8 mouse cellular contexts compared by ENCODE assay signal in the genomic region with DNA sequence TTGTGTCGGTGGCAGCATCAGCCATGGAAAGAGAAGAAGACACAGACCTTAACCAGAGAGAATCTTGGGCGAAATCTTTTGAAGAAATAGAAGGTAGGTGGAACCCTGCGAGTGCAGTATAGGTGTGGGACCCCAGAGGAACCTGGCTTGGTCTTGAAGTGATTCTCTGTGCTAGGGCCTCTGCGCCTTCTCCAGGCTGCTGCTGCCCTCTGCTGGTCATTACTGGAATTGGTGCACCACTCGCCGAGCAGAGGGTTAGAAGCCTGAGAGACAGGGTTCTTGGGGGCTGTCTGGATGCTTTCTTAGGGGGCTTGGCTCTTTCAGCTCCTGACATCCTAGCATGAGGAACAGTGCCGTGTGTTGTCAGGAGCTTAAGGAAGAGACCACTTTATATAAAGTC.
DNase-seq lines count a peak whose midpoint lies in the region; ATAC-seq lines count a peak whose summit lies in the region.

No protein-coding gene starts in this region.

- no peaks in the 10 kb centered on the region for H3K4me1 ChIP-seq in heart, embryonic 12.5 days (replicated peaks)
- H3K4me1 ChIP-seq in midbrain, embryonic 15.5 days: no peaks in the 10 kb centered on the region

- no peak overlapping the region for H3K27ac ChIP-seq in heart, embryonic 12.5 days (ENCODE audit: poor library complexity, severe bottlenecking)
- H3K27ac ChIP-seq in midbrain, embryonic 15.5 days: no peak overlapping the region

- no peak overlapping the region for H3K4me3 ChIP-seq in heart, embryonic 12.5 days
- no peak overlapping the region for H3K4me3 ChIP-seq in midbrain, embryonic 15.5 days

- no peaks in the 10 kb centered on the region for H3K36me3 ChIP-seq in heart, embryonic 12.5 days
- no peaks in the 10 kb centered on the region for H3K36me3 ChIP-seq in midbrain, embryonic 15.5 days (replicated peaks)
- no peaks in the 10 kb centered on the region for H3K36me3 ChIP-seq in splenic B cell, adult 2 months (ENCODE audit: control insufficient read depth, insufficient read depth, low read length, poor library complexity, severe bottlenecking)

- no peak overlapping the region for H3K9ac ChIP-seq in heart, embryonic 12.5 days
- H3K9ac ChIP-seq in midbrain, embryonic 15.5 days: no peak overlapping the region

- peaks cover 30% of the 10 kb centered on the region for H3K27me3 ChIP-seq in heart, embryonic 12.5 days (replicated peaks)
- H3K27me3 ChIP-seq in midbrain, embryonic 15.5 days (replicated peaks): no peaks in the 10 kb centered on the region
- no peaks in the 10 kb centered on the region for H3K27me3 ChIP-seq in splenic B cell, adult 2 months (ENCODE audit: control insufficient read depth, insufficient read depth, low read length, poor library complexity, severe bottlenecking)

- WGBS in heart, embryonic 12.5 days: 20% methylated on average over 7 of the region's 7 CpGs
- 25% methylated on average over 7 of the region's 7 CpGs for WGBS in midbrain, embryonic 15.5 days

- intact Hi-C loops in heart, postnatal 10 days (cut with DNase I): loop anchor here (2.0 kb wide), 1 partner anchor 544 kb away; no protein-coding TSS in a partner anchor
- intact Hi-C loops in left cerebral cortex, postnatal 4 days (cut with DNase I): loop anchor here (5.0 to 10.0 kb wide), 2 partner anchors 106 to 544 kb away; no protein-coding TSS in a partner anchor

- ATAC-seq in heart, embryonic 12.5 days (ENCODE audit: insufficient number of reproducible peaks, low FRiP score): no peak
- peak; percentile 38 to 72; a peak in 2 of 4 replicates for ATAC-seq in hematopoietic stem cell, adult 5-6 weeks (replicated peaks in 1 of 2; ENCODE audit: insufficient read depth in 1 of 2, low FRiP score in 2 of 2, low TSS enrichment in 1 of 2, low read depth in 1 of 2, poor library complexity in 2 of 2, severe bottlenecking in 2 of 2)
- ATAC-seq in midbrain, embryonic 15.5 days (replicated peaks): 0 out of 2 replicates have a peak, but pooled peaks have one; percentile 20

- no peak overlapping the region for H3K4me2 ChIP-seq in heart, embryonic 12.5 days
- H3K4me2 ChIP-seq in midbrain, embryonic 15.5 days: no peak overlapping the region

- DNase-seq in heart, postnatal 10 days: peak; percentile 50 to 75
- DNase-seq in adipocyte (ENCODE audit: low spot score): peak; percentile 45
- peak; percentile 74 for DNase-seq in embryo, embryonic 10 days (ENCODE audit: low spot score)
- peak; percentile 76 for DNase-seq in left cerebral cortex, postnatal 4 days
- DNase-seq in splenic B cell, adult 2 months (ENCODE audit: low read depth, low spot score): peak; percentile 34

- no peaks in the 10 kb centered on the region for H3K9me3 ChIP-seq in heart, embryonic 12.5 days (replicated peaks)
- no peaks in the 10 kb centered on the region for H3K9me3 ChIP-seq in midbrain, embryonic 15.5 days
